Mouse (Mus musculus): ENCODE data around the gene Fyn. TPM values are rescaled to one million over a fixed set of nuclear protein-coding genes. Genes with fewer than 3 reads are reported as not detected.

The Fyn gene
- total and polyA plus RNA-seq, 2 experiments from 2014 or later: 95.2 to 120 TPM

DNA sequence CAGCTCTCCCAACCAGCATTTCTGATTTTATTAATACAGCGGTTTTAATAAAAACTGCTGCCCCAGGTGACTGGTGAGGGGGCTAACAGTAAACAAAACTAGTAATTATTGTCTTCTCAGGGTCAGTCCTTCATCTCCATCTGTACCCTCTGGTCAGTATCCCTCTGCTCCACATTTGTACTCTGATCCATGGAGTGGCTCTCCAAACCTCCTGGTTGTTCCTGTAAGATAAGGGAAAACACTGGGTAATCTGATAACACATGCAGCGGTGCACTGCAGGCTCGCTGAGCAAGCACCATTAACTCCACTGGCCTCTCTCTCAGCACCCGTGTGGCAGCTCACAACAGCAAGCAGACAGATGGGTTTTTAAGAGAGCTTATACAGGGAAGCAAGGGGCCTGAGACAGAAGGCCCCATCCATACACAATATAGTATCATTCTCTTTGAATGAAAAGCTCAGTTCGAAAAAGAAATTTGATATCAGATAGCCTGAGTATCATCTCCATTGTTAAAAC is 189.9 kb downstream of the Fyn start:
- H3K4me1 ChIP-seq (ENCODE audit: insufficient read depth, low read length): peaks cover 22% of the 10 kb centered on the region
- WGBS: 43% methylated on average over 5 of the region's 5 CpGs
- H3K27me3 ChIP-seq (ENCODE audit: insufficient read depth, low read length): no peaks in the 10 kb centered on the region
- ATAC-seq (no peak), DNase-seq (ENCODE audit: low spot score) (no peak)
- H3K36me3 ChIP-seq (ENCODE audit: insufficient read depth, low read length): 0 out of 2 replicates have a peak, but pooled peaks cover 4% of the 10 kb centered on the region
- no peaks in the 10 kb centered on the region for H3K9me3 ChIP-seq (ENCODE audit: low read length)
- H3K9ac ChIP-seq (replicated peaks; ENCODE audit: low read length): no peak overlapping the region
- H3K27ac ChIP-seq: peak overlapping the region; percentile 68; the same call in 1 of the 2 replicates
- no peak for TF ChIP-seq CTCF (IDR thresholded peaks at IDR 0.05; ENCODE audit: low read depth)
- no peak overlapping the region for H3K4me2 ChIP-seq (ENCODE audit: low read depth, low read length)
- H3K4me3 ChIP-seq (ENCODE audit: low read length): no peak overlapping the region

DNA sequence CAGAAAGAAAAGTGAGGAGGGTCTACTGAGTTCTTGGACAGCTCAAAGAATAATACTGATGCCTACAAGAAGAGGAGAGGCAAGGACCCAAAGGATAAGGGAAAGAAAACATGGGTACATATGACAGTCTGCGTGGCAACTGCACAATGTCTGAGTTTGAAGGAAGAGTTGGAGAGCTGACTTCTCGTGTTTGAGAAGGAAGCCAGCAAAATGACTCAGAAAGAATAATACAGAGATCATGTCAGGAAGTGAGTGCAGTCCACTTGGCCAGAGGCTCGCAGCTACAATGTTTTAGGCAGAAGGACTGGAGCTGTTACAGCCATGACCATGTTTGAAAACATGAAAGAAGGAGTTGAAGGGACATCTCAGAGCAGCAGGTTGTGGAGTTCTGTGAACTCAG is 190.7 kb downstream of the Fyn start:
- no peak overlapping the region for H3K9ac ChIP-seq (replicated peaks; ENCODE audit: low read length)
- TF ChIP-seq CTCF (IDR thresholded peaks at IDR 0.05; ENCODE audit: low read depth): no peak
- ATAC-seq (no peak), DNase-seq (ENCODE audit: low spot score) (no peak)
- 66% methylated on average over 3 of the region's 3 CpGs for WGBS
- H3K9me3 ChIP-seq (ENCODE audit: low read length): no peaks in the 10 kb centered on the region
- no peak overlapping the region for H3K4me2 ChIP-seq (ENCODE audit: low read depth, low read length)
- H3K36me3 ChIP-seq (ENCODE audit: insufficient read depth, low read length): peaks cover 5% of the 10 kb centered on the region; the same call in 1 of the 2 replicates
- H3K4me3 ChIP-seq (ENCODE audit: low read length): no peak overlapping the region
- 0 out of 2 replicates have a peak overlapping the region, but pooled peaks have one; percentile 3 for H3K27ac ChIP-seq
- no peaks in the 10 kb centered on the region for H3K27me3 ChIP-seq (ENCODE audit: insufficient read depth, low read length)
- H3K4me1 ChIP-seq (ENCODE audit: insufficient read depth, low read length): peaks cover 16% of the 10 kb centered on the region

DNA sequence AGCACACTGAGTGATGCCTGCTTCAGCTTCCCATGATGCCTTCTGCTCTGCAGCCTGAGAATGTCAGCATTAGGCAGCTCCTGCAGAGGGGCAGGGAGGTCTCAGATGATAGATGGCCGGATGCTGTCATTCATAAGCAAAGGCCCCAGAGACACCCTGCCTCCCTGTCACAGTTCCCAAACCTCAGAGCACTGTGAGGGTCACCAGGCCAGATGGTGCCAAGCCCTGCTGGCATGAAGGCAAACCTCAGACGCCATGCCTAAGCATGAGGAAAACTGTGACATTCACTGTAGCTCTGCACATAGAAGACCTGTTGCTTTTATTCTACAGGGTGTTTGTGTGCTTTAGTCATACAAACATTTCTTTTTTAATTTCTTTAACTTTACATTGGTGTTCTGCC is 193.7 kb downstream of the Fyn start:
- TF ChIP-seq CTCF (IDR thresholded peaks at IDR 0.05; ENCODE audit: low read depth): no peak
- no peak for DNase-seq (ENCODE audit: low spot score)
- H3K9ac ChIP-seq (replicated peaks; ENCODE audit: low read length): no peak overlapping the region
- no peak for ATAC-seq
- no peak overlapping the region for H3K4me2 ChIP-seq (ENCODE audit: low read depth, low read length)
- H3K27ac ChIP-seq: no peak overlapping the region
- H3K27me3 ChIP-seq (ENCODE audit: insufficient read depth, low read length): no peaks in the 10 kb centered on the region
- no peak overlapping the region for H3K4me3 ChIP-seq (ENCODE audit: low read length)
- peaks cover 6% of the 10 kb centered on the region; the same call in 1 of the 2 replicates for H3K36me3 ChIP-seq (ENCODE audit: insufficient read depth, low read length)
- WGBS: 52% methylated on average over 2 of the region's 2 CpGs
- H3K4me1 ChIP-seq (ENCODE audit: insufficient read depth, low read length): peaks cover 15% of the 10 kb centered on the region
- no peaks in the 10 kb centered on the region for H3K9me3 ChIP-seq (ENCODE audit: low read length)

DNA sequence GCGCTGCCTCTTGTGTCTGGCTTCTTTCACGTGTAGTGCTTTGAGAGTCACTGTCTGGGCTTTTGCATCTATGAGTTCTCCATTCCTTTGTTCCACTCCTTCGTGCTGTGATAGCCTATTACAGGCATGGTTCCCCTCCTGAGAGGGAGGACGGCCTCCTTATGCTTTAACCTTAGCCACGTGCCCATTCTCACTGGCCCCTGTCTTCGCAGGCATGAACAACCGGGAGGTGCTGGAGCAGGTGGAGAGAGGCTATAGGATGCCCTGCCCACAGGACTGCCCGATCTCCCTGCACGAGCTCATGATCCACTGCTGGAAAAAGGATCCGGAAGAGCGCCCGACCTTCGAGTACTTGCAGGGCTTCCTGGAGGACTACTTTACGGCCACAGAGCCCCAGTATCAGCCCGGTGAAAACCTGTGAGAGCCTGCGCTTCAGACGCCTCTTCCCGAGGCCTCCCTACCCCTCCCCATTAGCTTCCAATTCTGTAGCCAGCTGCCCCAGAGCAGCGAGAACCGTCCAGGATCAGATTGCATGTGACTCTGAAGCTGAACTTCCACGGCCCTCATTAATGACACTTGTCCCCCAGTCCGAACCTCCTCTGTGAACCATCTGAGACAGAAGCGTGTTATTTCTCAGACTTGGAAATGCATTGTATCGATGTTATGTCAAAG is 195.0 kb downstream of the Fyn start:
- H3K27me3 ChIP-seq (ENCODE audit: insufficient read depth, low read length): no peaks in the 10 kb centered on the region
- no peaks in the 10 kb centered on the region for H3K9me3 ChIP-seq (ENCODE audit: low read length)
- 45% methylated on average over 24 of the region's 24 CpGs for WGBS
- DNase-seq (ENCODE audit: low spot score): no peak
- no peak overlapping the region for H3K4me2 ChIP-seq (ENCODE audit: low read depth, low read length)
- 0 out of 2 replicates have a peak, but pooled peaks cover 7% of the 10 kb centered on the region for H3K4me1 ChIP-seq (ENCODE audit: insufficient read depth, low read length)
- H3K36me3 ChIP-seq (ENCODE audit: insufficient read depth, low read length): peaks cover 6% of the 10 kb centered on the region; the same call in 1 of the 2 replicates
- H3K27ac ChIP-seq: peak overlapping the region; percentile 16; the same call in 1 of the 2 replicates
- ATAC-seq: 0 out of 2 replicates have a peak, but pooled peaks have one; percentile 10
- TF ChIP-seq CTCF (IDR thresholded peaks at IDR 0.05; ENCODE audit: low read depth): no peak
- no peak overlapping the region for H3K9ac ChIP-seq (replicated peaks; ENCODE audit: low read length)
- no peak overlapping the region for H3K4me3 ChIP-seq (ENCODE audit: low read length)

DNA sequence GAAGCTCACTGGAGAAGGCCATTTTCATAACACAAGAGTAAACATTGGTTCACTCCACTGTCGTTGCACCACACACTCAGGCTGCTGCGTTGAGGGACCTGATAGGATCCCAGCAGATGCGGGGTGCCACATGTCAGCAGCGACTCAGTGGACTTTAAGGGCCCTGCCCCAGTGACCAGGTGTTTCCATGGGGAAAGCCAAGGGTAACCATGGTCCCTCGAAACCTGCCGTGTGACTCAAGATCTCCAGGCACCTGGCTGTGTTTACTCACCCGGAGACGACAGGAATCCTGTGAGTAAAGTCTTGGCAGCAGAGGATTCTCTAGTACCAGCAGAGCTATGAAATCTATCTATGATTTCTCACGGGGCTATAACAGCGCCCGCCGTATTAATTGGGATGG is 198.2 kb downstream of the Fyn start:
- Histone ChIP-seq H3K27ac (no peak overlapping the region), H3K4me1 (ENCODE audit: insufficient read depth, low read length) (0 out of 2 replicates have a peak, but pooled peaks cover 9% of the 10 kb centered on the region), H3K9ac (replicated peaks; ENCODE audit: low read length) (no peak overlapping the region), H3K9me3 (ENCODE audit: low read length) (no peaks in the 10 kb centered on the region), H3K4me2 (ENCODE audit: low read depth, low read length) (no peak overlapping the region), H3K4me3 (ENCODE audit: low read length) (no peak overlapping the region), H3K36me3 (ENCODE audit: insufficient read depth, low read length) (peaks cover 6% of the 10 kb centered on the region; the same call in 1 of the 2 replicates), H3K27me3 (ENCODE audit: insufficient read depth, low read length) (no peaks in the 10 kb centered on the region)
- WGBS: 70% methylated on average over 12 of the region's 12 CpGs
- ATAC-seq: no peak
- no peak for DNase-seq (ENCODE audit: low spot score)
- no peak for TF ChIP-seq CTCF (IDR thresholded peaks at IDR 0.05; ENCODE audit: low read depth)

DNA sequence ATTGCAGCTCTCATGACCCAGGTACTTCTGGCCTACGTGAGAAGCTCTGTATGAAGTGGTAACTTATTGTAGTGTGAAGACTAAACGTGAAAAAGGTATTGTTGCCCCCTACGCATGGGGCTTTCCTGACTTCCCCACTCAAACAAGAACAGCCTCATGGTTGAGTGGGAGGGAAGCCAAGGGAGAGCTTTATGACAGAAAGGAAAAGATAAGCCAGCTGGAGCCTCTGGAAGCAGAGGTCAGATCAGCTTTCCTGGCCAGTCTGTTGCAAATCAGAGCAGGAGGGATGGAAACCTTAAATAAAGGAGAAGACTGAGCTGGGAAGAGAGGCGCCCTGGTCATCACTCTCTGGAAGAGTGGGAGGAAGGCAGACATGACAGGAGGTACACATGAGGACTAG is 200.3 kb downstream of the Fyn start:
- H3K36me3 ChIP-seq (ENCODE audit: insufficient read depth, low read length): peaks cover 6% of the 10 kb centered on the region; the same call in 1 of the 2 replicates
- no peak overlapping the region for H3K9ac ChIP-seq (replicated peaks; ENCODE audit: low read length)
- 85% methylated on average over 4 of the region's 4 CpGs for WGBS
- H3K4me1 ChIP-seq (ENCODE audit: insufficient read depth, low read length): 0 out of 2 replicates have a peak, but pooled peaks cover 5% of the 10 kb centered on the region
- H3K27ac ChIP-seq: no peak overlapping the region
- DNase-seq (ENCODE audit: low spot score): no peak
- no peak overlapping the region for H3K4me3 ChIP-seq (ENCODE audit: low read length)
- ATAC-seq: no peak
- H3K9me3 ChIP-seq (ENCODE audit: low read length): no peaks in the 10 kb centered on the region
- no peaks in the 10 kb centered on the region for H3K27me3 ChIP-seq (ENCODE audit: insufficient read depth, low read length)
- no peak for TF ChIP-seq CTCF (IDR thresholded peaks at IDR 0.05; ENCODE audit: low read depth)
- no peak overlapping the region for H3K4me2 ChIP-seq (ENCODE audit: low read depth, low read length)

DNA sequence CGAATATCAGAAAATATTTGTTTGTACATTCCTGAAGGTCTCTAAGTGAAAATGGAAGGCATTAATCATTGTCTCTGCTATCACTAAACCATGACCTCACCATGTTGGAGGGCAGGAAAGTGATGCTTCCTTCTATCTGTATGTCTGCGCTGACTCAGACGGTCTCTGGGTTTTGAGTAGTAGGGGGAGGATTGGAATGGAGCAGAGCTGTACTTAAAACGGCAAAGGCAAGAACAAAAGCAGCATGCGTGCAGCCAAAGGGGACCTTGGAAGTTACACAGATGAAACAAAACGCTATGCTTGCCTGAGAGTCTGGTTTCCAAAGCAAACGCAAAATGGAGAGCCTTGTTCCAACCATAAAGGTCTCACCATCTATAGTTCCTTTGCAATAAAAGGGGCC is 202.4 kb downstream of the Fyn start:
- Histone ChIP-seq H3K27me3 (ENCODE audit: insufficient read depth, low read length) (no peaks in the 10 kb centered on the region), H3K9ac (replicated peaks; ENCODE audit: low read length) (no peak overlapping the region), H3K36me3 (ENCODE audit: insufficient read depth, low read length) (no peaks in the 10 kb centered on the region), H3K9me3 (ENCODE audit: low read length) (no peaks in the 10 kb centered on the region), H3K4me3 (ENCODE audit: low read length) (no peak overlapping the region), H3K4me2 (ENCODE audit: low read depth, low read length) (no peak overlapping the region), H3K27ac (peak overlapping the region; percentile 64), H3K4me1 (ENCODE audit: insufficient read depth, low read length) (0 out of 2 replicates have a peak, but pooled peaks cover 5% of the 10 kb centered on the region)
- WGBS: 31% methylated on average over 7 of the region's 7 CpGs
- TF ChIP-seq CTCF (IDR thresholded peaks at IDR 0.05; ENCODE audit: low read depth): no peak
- 0 out of 2 replicates have a peak, but pooled peaks have one; percentile 32 for ATAC-seq
- no peak for DNase-seq (ENCODE audit: low spot score)
